Mouse (Mus musculus): ENCODE measurements around the gene Scrn1.

The Scrn1 gene

DNA sequence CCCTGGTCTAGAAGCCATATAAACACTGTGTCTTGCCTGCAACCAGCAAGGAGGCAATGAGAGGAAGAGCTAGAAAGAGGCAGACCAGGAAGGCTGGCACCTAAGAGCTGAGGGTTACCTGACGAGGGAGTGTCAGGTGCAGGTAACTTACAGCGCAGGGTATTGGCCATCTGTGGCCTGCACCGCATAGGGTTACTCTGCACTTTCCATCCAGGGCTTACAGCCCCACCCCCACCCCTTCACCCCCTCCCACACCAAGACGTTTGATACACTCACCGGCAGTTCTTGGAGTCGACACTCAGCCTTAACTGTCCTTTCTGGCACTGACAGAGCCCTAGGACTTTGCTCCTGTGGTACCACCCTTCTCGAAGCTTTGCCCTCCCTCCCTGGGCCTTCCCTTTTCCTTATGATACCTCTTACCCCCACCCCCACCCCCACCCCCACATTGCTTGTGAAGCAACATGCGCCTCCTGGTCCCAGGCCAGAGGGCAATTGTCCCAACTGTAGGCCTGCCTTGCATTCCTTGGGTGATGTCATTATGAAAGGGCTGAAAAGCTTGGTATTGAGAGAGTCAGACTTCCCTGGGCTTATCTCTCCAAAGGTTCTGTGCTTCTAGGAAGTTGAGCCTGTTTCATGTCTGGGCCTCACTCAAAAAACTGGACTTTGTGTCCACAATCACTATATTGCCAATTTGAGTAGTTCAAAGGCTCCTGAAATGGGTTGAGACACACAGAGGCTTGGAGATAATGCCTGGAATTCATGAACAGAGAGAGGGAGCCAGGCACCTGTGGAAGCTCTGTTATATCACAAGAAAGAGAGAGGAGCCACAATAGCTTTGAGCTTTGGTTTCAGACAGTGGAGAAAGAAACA lies 93.2 kb downstream of the Scrn1 start:
- no peak for DNase-seq (ENCODE audit: low spot score)

DNA sequence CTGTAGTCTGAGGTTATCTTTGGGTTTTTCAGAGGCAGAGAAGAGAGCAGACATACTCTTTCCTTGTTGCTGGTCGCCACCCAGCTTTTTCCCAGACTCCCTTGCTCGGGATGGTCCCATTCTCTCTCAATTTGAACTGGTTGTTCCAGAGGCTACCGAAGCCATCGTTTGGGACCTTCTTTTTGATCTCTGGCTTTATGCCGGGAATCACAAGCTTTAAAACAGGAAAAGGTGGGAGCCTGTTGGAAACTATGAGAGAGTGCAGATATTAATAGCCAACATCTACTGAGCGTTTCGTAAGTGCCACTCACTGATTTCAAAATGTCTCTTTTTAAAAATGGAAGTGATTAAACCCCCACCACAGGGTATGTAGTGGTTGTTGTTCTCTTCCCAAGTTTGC lies 94.4 kb downstream of the Scrn1 start:
- DNase-seq (ENCODE audit: low spot score) = no peak

DNA sequence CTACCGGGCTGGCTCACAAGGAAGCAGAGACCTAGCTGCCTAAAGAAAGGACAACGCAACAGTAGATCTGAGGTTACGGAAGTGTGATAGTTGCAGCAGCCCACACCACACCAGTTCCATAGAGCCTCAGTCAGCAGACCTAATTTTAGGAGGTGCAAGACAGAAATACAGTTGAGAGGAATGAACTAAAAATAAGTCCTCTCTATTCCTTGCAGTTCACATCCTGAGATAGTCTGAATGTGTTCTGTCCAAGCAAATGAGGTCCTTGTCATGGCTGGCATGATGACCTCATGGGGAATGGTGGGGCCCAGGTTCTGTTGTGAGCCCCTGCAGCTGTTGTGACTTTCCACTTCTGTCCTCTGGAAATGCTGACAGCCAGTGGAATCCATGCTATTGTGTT lies 98.9 kb downstream of the Scrn1 start:
- DNase-seq (ENCODE audit: low spot score) = no peak

DNA sequence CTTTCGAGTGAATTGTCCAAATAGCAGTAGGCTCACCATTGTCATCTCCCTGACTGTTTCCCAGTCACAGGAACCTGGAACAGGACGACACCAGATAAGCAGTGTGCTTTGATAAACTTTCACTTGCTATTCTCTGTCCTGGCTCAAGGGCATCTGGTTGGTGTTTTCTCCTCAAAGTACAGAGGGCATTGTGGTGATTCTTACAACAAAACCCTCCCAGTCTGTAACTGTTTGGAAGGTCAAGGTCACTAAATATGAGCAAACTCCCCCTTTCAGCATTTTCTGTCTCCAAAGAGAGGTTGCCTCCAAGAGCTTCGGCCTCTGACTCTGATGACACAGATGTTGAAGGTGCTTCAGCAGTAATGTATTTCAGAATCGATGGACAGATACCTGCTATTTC lies 101.4 kb downstream of the Scrn1 start:
- no peak for DNase-seq (ENCODE audit: low spot score)

DNA sequence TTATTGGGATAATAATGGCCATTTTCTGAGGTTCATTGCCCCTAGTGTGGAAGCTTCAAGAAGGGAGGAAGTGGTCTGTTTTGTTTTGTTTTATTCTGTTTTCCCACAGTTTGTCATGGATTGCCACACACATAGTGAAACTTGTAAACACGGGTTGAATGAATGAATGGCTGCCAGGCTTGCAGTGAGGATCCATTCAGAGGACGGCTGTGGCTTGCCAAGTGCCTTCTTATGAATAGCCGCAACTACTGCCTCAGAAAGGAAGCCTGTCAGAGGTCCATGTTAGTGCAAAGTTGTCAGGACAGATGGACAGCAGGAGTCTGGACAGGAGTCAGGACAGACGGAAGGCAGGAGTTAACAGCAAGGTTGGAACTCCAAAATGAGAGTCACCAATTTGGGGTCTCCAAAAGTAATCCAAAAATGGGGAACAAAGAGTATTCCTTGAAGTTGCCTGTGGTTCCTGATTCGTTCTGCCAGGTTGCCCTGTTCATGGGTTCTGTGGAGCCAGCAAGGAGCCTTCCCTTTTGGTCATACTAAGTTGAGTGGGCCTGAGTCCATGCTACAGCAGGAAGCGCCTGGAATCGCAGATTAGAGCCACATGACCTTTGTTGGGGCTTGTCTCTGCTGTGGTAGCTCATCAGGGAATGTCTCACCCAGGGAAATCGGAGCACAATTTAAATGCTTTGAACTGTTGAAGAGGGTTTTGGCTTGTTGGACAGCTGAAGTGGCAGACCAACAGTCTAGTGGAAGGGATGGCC lies 102.4 kb downstream of the Scrn1 start:
- DNase-seq (ENCODE audit: low spot score) = peak; percentile 63

DNA sequence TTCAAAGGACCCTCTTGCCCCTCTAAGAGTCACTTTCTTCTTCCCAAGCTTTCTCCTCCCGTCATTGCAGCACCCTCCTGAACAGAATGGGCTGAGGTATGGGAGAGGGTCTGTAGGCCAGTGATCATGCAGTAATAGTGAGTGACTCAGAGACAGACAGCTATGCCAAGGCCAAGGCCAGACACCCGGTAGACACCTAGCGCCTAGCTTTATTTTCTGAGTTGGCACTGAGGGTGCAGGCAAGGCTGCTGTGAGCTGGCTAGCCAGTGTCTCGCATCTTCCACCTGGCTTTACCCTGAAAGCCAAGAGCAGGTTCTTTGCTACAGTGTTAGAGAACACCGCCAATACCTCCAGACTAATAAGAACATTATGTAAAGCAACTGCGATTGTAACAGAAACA lies 103.5 kb downstream of the Scrn1 start:
- no peak for DNase-seq (ENCODE audit: low spot score)

DNA sequence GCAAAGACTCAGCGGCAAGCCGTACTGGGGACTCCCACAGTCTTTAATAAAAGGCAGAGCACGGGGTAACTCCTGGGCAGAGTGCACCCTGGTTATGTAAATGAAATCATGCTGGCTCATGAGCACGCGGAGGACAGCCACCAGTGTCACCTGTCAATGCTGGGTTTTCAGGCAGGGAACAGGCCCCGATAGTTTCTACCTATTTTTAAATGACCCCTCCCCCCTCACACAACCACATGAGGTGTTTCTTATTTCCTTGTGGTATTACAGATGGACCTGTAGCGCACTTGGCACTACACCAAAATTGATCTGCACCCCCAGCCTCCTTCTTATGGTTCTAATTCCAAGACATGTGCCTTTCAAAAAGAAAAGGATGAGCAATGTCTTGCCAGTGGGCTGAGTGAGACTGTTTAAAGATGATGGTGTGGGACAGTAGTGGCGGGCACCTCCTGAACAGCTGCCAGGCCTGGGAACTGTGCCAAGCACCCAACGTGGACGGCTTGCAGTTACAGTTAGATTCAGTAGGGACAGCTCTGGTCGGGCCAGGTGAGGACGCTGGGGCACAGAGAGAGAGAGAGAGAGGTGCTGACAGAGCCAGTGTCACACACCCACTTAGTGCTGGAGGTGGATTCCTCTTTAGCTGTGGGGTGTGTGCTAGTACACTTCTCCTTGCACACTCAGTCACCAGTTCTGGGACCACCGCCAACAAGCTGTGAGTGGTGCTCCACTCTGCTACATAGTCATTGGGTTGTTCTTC lies 105.2 kb downstream of the Scrn1 start:
- no peak for DNase-seq (ENCODE audit: low spot score)

DNA sequence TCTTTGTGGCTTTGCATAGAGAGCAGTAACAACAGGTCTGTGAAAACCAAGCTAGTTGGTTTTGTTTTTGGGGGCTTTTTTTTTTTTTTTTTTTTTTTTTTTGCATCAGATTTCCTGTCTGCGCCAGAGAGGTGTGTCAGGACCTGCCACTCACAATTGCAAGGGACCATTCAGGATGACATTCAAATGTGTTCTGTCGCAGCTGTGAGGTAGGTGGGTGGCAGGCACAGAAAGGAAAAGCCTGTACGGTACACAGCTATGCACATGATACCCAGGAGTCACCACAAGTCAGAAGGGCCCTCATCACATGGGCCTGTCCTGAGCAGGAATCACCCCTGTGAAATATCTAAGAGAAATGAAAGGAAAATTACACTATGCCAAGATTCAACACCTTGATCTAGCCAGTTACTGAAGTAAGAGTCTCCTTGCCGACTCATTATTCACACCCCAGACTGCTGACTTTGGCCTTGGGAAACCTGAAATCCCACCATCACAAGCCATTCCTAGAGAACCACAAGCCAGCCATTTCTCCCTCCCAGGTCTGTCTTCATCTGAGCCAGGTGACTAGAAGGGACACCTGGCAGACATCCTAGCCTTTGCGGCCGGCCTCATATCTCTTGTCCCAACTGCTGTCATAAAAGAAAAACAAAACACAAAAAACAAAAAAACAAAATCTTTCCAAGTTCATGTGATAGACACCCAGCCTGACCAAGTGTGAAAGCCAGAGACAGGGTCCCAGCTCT lies 105.9 kb downstream of the Scrn1 start:
- DNase-seq (ENCODE audit: low spot score) = no peak

DNA sequence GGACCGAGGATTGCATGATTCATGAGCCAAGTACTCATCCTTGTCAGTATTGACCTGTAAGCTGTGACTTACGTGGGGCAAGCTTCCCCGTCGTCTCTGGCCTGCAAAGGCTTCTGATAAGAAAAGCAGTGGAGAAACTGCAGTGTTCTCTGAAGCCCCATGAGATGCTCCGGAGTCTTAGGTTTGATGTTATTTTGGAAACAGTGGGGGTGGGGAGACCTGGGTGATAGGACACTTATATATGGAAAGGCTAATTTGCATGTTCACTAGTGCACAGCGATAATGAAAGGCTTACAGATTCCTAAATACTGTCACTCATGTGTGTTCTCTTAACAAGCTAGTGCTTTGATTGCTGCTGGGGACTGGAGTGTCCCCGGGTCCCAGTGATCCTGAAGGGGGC lies 106.6 kb downstream of the Scrn1 start:
- DNase-seq (ENCODE audit: low spot score) = no peak

Data from layer of hippocampus, adult 11-12 months (tissue).